Mouse (Mus musculus) heart, embryonic 16.5 days (tissue): ENCODE results near the gene Tbc1d30. TPM values are rescaled to one million over a fixed set of nuclear protein-coding genes. Genes with fewer than 3 reads are reported as not detected.

Source experiments
- ATAC-seq: fragments of 200-750 bp; cut with Nextera tagmentation; replicated peaks from 2 replicates; pipeline ENCODE4 v1.8.0; 2017; ENCODE audit warnings: moderate number of reproducible peaks; ENCODE audit not compliant: insufficient read depth, low FRiP score; ENCODE audit errors: extremely low read depth
- H3K27ac ChIP-seq: fragments of 300-500 bp; sonication (generic); 2 replicates; pipeline ENCODE4 v1.5.1; 2014; ENCODE audit warnings: mild to moderate bottlenecking, low read length, control low read depth, moderate library complexity
- H3K27me3 ChIP-seq: fragments of 300-500 bp; sonication (generic); 2 replicates; pipeline ENCODE4 v1.6.1; 2014; ENCODE audit warnings: low read length, mixed read lengths; ENCODE audit not compliant: control insufficient read depth, insufficient read depth
- H3K36me3 ChIP-seq: fragments of 300-500 bp; sonication (generic); 2 replicates; pipeline ENCODE4 v1.6.1; 2014; ENCODE audit not compliant: control insufficient read depth, insufficient read depth
- H3K4me1 ChIP-seq: fragments of 300-500 bp; sonication (generic); 2 replicates; pipeline ENCODE4 v1.6.1; 2014; ENCODE audit warnings: low read length, mixed read lengths; ENCODE audit not compliant: control insufficient read depth, insufficient read depth
- H3K4me2 ChIP-seq: fragments of 300-500 bp; sonication (generic); 2 replicates; pipeline ENCODE4 v1.6.1; 2014; ENCODE audit warnings: low read depth, mild to moderate bottlenecking, control low read depth, low read length
- H3K4me3 ChIP-seq: fragments of 300-500 bp; sonication (generic); 2 replicates; pipeline ENCODE4 v1.5.1; 2014; ENCODE audit warnings: mild to moderate bottlenecking, control low read depth, low read length
- H3K9ac ChIP-seq: fragments of 300-500 bp; sonication (generic); 2 replicates; pipeline ENCODE4 v1.6.1; 2014; ENCODE audit warnings: low read length, control low read depth
- H3K9me3 ChIP-seq: fragments of 300-500 bp; sonication (generic); replicated peaks from 2 replicates; pipeline ENCODE4 v1.6.1; 2016; ENCODE audit warnings: low read length; ENCODE audit not compliant: control insufficient read depth
- WGBS: fragments of 180-500 bp; shearing (Covaris S2); extraction: QIAGEN DNeasy Blood & Tissue Kit; methylation state at CpG from one replicate; pipeline ENCODE4 v1.1.7; 2014; 5-methylcytosine and 5-hydroxymethylcytosine counted together
- polyA plus RNA-seq: library from polyadenylated mRNA; unstranded; fragments of >200 nt; fragmentation: Nextera tagmentation; extraction: Ambion mirVana; gene quantifications from 2 replicates; pipeline ENCODE4 v1.2.1, GENCODE M21; 2015

Tbc1d30 gene
- polyA plus RNA-seq = 1.2 and 1.8 TPM in 2 replicates

DNA sequence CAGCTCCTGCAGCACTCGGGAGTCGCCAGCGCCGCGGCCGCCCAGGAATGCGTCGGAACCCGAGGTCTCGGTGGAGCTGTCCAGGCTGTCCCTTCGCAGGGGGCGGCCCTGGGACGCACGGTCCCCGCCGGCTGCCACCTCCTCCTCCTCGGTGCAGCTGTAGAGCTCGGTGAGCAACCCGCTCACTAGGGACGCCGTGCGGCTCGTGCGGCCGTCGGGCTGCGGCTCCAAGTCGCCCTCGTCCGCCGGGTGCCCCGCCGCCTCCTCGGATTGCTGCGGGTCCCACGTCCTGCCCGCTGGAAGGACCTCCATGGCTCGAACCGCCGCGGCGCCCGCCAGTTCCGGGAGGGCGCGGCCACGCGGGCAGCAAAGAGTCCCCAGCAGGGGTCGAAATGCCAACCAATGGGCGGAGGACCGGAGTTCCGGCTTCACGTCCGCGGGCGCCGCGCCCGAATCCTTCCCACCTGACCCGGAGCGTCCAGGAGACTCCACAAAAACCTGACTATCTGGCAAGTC, at the start of gene Tbc1d30:
TSS of gene Tbc1d30 (minus strand) at position 213 of the 516 bp plus-strand sequence.
- peak within 1 kb of the TSS; percentile 68 for H3K4me3 ChIP-seq
- peaks cover 19% of the 10 kb centered on the region for H3K4me1 ChIP-seq
- peak within 1 kb of the TSS; percentile 77 for H3K9ac ChIP-seq
- no peaks in the 10 kb centered on the region for H3K9me3 ChIP-seq
- H3K36me3 ChIP-seq = no peaks in the 10 kb centered on the region
- H3K27ac ChIP-seq = peak within 1 kb of the TSS; percentile 52
- under 1% methylated on average over 60 of the region's 61 CpGs for WGBS
- peak within 1 kb of the TSS; percentile 98 for H3K4me2 ChIP-seq
- peak; percentile 81 for ATAC-seq
- H3K27me3 ChIP-seq = peaks cover 4% of the 10 kb centered on the region; the same call in 1 of the 2 replicates

DNA sequence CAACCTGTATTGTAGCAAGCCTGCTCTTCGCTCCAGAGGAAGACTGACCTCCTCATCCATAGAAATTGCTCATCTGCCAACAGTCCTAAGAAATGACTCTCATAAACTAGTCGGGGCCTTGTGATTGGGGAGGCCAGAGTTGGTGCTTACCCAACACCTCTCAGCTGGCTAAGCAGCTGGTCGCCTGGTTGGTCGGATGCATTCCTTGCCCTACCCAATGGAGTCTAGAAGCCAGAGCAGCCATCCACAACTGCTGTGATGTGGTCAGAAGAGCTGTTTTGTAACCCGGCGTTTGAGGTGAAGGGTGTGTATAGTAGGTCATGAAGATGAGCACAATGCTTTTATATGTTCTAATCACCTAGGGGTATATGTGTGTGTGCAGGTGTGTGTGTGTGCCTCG, 47.5 kb upstream of the Tbc1d30 start:
- Histone ChIP-seq H3K27ac (no peak overlapping the region), H3K4me1 (peaks cover 3% of the 10 kb centered on the region; the same call in 1 of the 2 replicates), H3K27me3 (no peaks in the 10 kb centered on the region), H3K9me3 (no peaks in the 10 kb centered on the region), H3K36me3 (peaks cover 16% of the 10 kb centered on the region), H3K4me3 (no peak overlapping the region), H3K4me2 (no peak overlapping the region), H3K9ac (no peak overlapping the region)
- 83% methylated on average over 7 of the region's 7 CpGs for WGBS
- ATAC-seq = no peak

DNA sequence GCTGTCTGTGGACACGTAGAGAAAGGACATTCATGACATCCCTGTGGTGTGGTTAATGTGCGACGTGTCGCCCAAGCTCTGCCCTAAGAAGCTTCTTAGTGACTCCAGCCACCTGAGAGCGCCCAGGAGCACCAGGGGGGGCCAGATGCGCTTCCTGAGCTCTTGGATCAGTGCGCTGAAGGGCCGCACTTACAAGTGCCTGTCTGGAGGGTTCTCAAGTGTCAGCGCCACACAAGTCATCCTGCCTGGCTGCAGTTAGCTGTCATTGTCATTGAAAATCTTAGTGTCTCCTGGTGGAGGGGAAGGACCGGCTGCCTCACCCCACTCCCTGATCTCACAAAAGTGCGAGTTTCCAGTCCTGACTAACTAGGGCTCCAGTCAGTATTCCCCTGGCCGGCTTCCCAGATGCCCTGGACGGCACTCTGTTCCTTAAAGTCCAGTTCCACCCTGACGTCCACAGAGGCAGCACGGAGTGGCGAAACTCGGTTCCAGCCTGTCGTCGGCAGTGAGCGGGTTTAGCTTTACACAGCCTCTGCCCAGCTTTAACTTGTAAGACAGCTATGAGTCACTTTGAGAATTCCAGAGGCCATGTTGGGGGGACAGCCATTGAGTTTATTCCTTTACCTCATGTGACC, 44.6 kb upstream of the Tbc1d30 start:
- WGBS = 57% methylated on average over 20 of the region's 20 CpGs

DNA sequence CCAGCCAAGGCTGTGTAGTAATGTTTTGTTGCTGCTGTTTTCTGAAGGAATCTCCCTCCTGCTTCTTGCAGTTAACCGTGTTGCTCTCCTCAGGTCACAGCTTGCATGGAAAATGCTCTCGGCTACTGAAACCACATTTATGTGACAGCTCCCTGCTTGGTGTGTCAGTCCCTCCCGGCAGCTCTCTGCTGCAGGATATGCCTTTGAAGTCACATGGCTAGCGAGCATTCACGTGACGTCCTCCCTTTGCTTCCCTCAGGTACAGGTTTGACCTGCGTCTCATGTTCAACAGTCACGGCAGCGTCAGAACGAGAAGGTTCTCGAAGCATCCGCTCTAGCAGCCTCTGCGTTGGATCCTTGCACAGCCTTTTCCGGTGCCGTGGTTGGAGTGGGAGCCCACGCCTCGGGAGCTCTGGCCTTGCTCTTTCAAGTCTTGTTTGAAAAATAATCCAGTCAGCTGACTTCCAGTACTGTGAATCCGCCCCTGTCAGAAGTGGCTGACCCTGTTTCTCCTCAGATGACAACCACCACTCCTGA, 43.8 kb upstream of the Tbc1d30 start:
- Histone ChIP-seq H3K27me3 (no peaks in the 10 kb centered on the region), H3K4me1 (peaks cover 3% of the 10 kb centered on the region; the same call in 1 of the 2 replicates), H3K4me3 (no peak overlapping the region), H3K9me3 (no peaks in the 10 kb centered on the region), H3K36me3 (peaks cover 51% of the 10 kb centered on the region), H3K27ac (no peak overlapping the region), H3K9ac (no peak overlapping the region), H3K4me2 (no peak overlapping the region)
- no peak for ATAC-seq
- WGBS = 74% methylated on average over 18 of the region's 18 CpGs

More for the DNA sequence above, 44.6 kb upstream of the Tbc1d30 start:
- no peak overlapping the region for H3K4me3 ChIP-seq
- no peak overlapping the region for H3K9ac ChIP-seq
- H3K27me3 ChIP-seq = no peaks in the 10 kb centered on the region
- H3K27ac ChIP-seq = no peak overlapping the region
- ATAC-seq = no peak
- peaks cover 3% of the 10 kb centered on the region; the same call in 1 of the 2 replicates for H3K4me1 ChIP-seq
- no peak overlapping the region for H3K4me2 ChIP-seq
- no peaks in the 10 kb centered on the region for H3K9me3 ChIP-seq
- peaks cover 45% of the 10 kb centered on the region for H3K36me3 ChIP-seq

DNA sequence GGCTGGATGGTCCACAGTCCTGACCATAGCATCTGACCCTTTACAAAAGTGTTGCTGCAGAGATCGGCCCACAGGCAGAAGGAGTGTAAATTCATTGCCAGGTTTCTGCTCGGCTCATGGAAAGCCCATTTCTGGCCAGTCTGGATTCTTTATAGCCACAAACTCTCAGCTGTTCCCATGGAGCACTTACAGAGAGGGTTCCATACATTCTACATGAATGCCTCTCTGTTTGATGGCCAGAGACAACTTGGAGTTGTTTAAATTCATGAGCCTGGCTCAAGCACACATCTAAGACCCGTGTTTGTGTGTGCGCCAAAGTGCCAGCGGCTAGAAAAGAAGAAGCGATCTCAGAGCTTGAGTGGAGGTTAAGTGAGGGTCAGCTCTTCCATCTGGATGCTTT, 43.2 kb upstream of the Tbc1d30 start:
- peaks cover 55% of the 10 kb centered on the region for H3K36me3 ChIP-seq
- H3K4me1 ChIP-seq = peaks cover 3% of the 10 kb centered on the region; the same call in 1 of the 2 replicates
- H3K9me3 ChIP-seq = no peaks in the 10 kb centered on the region
- ATAC-seq = no peak
- H3K9ac ChIP-seq = no peak overlapping the region
- no peak overlapping the region for H3K4me2 ChIP-seq
- no peaks in the 10 kb centered on the region for H3K27me3 ChIP-seq
- no peak overlapping the region for H3K4me3 ChIP-seq
- 80% methylated on average over 6 of the region's 6 CpGs for WGBS
- no peak overlapping the region for H3K27ac ChIP-seq

DNA sequence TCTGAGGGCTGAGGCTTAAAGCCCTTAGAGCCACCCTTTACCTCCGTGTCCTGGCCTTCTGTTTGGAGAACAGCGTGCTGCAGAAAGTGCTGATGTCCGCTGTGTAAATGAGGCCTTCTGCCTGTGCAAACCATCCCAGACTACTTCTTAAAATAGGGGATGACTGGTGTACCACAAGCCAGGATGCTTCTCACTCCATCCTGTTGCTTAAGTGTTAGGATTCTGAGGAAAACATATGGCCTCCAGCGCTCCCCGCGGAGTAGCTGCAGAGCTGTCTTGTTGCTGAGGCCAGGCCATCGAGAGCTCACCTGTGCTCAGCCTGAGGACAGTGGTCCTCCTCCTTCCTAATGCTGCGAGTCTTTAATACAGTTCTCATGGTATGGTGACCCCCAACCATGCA, 40.8 kb upstream of the Tbc1d30 start:
- WGBS = 93% methylated on average over 8 of the region's 8 CpGs
- no peaks in the 10 kb centered on the region for H3K9me3 ChIP-seq
- no peak for ATAC-seq
- H3K4me3 ChIP-seq = no peak overlapping the region
- H3K9ac ChIP-seq = no peak overlapping the region
- H3K4me1 ChIP-seq = peaks cover 3% of the 10 kb centered on the region; the same call in 1 of the 2 replicates
- H3K36me3 ChIP-seq = peaks cover 68% of the 10 kb centered on the region
- H3K27me3 ChIP-seq = no peaks in the 10 kb centered on the region
- H3K27ac ChIP-seq = no peak overlapping the region
- no peak overlapping the region for H3K4me2 ChIP-seq

DNA sequence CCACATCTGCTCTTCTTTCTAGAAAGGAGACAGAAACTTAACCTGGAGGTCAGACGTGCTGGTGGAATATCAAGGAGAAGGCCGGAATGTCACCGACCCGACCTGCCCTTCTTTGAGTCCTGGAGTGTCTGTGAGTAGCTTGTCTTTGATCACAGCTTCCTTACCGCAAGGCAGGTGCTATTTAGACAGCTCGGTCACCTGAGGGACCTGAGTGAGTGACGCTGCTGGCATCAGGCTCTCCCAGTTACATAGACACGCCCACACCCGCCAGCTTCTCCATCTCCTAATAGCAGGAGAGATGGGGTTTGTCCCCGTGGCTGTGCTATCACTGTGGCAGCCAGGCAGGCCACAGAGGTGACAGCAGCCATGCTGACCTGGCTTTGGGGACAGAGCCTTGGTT, 39.5 kb upstream of the Tbc1d30 start:
- H3K36me3 ChIP-seq = peaks cover 61% of the 10 kb centered on the region
- H3K4me2 ChIP-seq = no peak overlapping the region
- ATAC-seq = no peak
- H3K9me3 ChIP-seq = no peaks in the 10 kb centered on the region
- H3K27ac ChIP-seq = no peak overlapping the region
- H3K4me3 ChIP-seq = no peak overlapping the region
- 78% methylated on average over 10 of the region's 10 CpGs for WGBS
- H3K9ac ChIP-seq = no peak overlapping the region
- peaks cover 12% of the 10 kb centered on the region for H3K4me1 ChIP-seq
- H3K27me3 ChIP-seq = no peaks in the 10 kb centered on the region

DNA sequence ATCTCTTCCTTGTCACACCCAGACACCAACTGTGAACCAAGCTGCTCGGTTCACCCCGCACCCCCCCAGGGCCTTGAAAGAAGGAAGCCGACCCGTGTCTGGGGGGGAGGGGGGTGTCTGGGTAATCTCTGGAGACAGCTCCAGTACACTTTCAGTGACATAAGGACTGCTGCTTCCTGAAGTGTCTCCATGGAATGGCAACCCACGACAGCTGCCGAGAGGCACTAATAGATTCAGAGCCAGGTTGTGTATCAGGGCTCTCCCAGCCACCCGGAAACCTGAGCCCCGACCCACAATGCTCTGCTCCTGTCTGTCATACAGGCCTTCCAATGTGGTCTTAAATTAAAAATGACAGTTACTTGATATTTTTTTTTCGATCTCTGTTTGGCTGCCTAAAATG, 35.3 kb upstream of the Tbc1d30 start:
- peak overlapping the region; percentile 49 for H3K9ac ChIP-seq
- H3K9me3 ChIP-seq = no peaks in the 10 kb centered on the region
- H3K4me2 ChIP-seq = no peak overlapping the region; the same call in 1 of the 2 replicates
- H3K4me1 ChIP-seq = peaks cover 9% of the 10 kb centered on the region
- WGBS = 29% methylated on average over 9 of the region's 9 CpGs
- H3K36me3 ChIP-seq = peaks cover 54% of the 10 kb centered on the region
- H3K27me3 ChIP-seq = no peaks in the 10 kb centered on the region
- H3K4me3 ChIP-seq = no peak overlapping the region
- no peak for ATAC-seq
- H3K27ac ChIP-seq = no peak overlapping the region

DNA sequence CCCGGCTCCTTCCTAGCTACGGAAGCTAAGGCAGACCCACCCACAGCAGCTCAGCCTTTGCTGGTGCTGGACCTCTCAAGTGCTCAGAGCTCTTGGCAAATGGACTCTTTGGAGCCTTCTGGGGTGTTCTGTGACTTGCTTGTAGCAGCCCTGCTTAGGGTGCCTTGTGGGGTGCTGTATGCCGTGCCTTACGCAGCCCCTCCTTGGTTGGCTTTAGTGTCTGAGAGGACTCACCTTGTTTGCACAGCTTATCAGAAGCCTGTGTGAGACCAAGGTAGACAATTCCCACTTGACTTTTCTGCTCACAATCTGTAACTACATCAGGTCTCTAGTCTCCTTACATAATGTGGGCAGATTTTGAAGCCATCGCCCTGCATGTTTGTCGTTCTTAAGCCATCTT, 34.6 kb upstream of the Tbc1d30 start:
- no peak overlapping the region for H3K27ac ChIP-seq
- no peak overlapping the region for H3K4me2 ChIP-seq
- peaks cover 52% of the 10 kb centered on the region for H3K36me3 ChIP-seq
- H3K4me1 ChIP-seq = peaks cover 9% of the 10 kb centered on the region
- ATAC-seq = no peak
- H3K9me3 ChIP-seq = no peaks in the 10 kb centered on the region
- 87% methylated on average over 6 of the region's 6 CpGs for WGBS
- H3K4me3 ChIP-seq = no peak overlapping the region
- H3K9ac ChIP-seq = no peak overlapping the region
- H3K27me3 ChIP-seq = no peaks in the 10 kb centered on the region
